Mouse (Mus musculus): ENCODE measurements around the gene Gsn. TPM values are rescaled to one million over a fixed set of nuclear protein-coding genes. Genes with fewer than 3 reads are reported as not detected.

Gene Gsn
- total RNA-seq, 1 experiment from 2014 or later = 179 TPM

- DNase-seq = peak; percentile 54
These were observed 22.4 kb downstream of the Gsn start for GRCm38 (mm10) chr2:35278371-35279210.

DNA sequence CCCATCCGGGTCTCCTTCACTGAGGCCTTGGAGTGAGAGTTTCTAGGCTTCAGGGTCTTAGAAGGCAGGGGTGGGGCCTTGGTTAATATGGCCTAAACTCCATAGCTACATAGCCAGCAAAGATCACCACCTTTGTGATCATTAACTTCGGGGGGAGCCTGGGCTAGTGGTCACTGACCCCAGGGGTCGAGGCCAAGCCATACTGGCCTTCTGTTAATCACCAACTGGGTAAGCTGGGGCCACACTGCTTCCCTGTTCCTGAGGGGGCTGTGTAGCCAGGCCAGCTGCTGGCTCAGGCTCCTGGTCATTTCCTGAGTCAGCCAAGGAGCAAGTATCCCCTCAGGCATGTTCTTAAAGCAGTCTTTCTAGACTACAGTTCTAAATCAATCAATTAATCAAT is 23.8 kb downstream of the Gsn start:
- DNase-seq = no peak

DNA sequence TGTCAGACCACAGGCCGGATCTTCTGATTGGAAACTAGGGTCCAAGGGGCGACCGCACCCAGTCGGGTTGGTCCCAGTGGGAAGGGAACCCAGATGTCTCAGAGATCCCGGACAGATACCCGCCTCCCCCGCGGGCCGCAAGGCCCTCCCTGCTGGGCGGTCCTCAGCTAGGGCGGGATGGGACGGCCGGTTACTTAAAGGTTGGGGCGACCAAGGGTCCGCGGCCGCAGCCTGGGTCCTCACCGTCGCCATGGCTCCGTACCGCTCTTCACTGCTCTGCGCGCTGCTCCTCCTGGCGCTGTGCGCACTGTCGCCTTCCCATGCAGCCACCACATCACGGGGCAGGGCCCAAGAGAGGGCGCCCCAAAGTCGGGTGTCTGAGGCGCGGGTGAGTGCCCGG is 26.0 kb downstream of the Gsn start:
- DNase-seq = peak; percentile 46

GRCm38 (mm10) chr2:35283997-35284396 is 27.8 kb downstream of the Gsn start:
- no peak for DNase-seq

GRCm38 (mm10) chr2:35285209-35285608 is 29.0 kb downstream of the Gsn start:
- DNase-seq = no peak

- no peak for DNase-seq
These were observed 30.9 kb downstream of the Gsn start for GRCm38 (mm10) chr2:35287017-35287620.

DNA sequence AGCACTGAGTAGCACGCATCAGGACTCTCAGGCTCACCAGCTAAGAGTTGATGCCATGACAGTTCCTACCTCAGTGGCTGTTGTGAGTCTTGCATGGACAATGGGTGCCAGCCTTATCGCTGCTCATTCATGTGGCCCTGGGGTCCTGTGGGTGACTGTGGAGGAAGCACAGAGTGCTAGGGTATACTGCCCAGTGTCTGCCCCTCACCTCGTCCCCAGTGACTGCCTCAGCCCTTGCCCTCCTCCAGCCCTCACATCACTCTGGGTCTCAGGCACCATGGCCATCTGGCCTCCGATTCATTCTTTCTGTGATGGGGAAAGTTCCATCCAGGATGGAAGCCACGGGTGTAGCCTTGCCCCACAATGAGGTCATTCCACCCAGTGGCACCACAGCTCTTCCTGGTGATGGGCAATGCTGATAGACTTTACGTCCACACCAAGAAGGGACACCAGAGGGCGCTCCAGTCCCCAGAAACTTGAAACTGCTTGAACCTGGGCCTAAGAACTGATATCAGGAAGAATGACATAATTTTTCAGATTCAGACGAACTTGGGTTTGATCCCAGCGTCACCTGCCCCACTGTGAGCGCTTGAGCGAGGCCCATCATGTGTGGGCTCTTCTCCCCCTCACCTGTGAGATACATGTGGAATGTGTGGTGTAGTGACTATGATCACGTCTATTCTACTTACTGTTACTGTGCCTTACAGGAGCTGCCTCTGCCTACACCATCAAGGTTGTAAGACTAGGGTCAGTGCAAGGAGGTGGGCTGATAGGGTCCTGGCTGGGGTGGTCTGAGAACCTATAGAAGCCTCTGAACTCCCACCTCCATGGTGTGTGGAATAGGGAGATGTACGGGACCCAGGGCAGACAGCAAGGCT is 32.8 kb downstream of the Gsn start:
- peak; percentile 86 for DNase-seq

DNA sequence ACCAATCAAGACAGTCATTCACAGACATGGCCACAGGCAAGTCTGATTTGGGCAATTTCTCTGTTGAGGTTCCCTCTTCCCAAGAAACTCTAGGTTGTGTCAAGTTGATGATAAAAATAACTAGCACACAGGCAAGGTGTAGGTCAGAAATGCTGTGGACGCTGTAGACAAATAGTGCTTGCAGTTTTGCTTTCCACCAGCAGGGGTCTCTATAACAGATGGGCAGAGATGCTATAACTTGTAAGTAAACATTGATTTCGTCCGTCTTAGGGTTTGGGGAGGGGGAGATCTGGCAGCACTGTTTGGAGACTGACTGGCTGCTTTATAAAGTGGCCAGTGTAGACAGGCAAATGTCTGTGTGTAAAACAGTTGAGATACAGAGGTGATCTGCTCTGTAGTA is 35.7 kb downstream of the Gsn start:
- peak; percentile 64 for DNase-seq

DNA sequence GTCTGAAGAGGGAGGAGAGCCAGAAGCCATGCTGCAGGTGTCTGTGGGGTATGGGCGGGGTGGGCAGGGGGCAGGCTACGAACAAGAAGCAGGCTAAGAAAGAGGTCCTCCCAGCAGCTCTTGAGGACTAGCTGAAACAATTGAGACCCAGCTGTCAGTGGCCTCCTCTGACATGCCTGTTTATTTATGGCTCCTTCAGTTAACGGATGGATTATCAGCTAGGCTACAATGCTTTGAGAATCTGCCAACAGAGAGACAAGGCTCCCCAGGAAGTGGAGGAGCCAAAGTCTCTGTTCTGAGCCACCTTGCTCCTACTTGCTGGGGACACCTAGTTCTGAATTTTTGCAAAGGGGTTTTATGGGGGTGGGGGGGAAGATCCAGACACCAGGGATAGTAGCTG is 36.5 kb downstream of the Gsn start:
- DNase-seq = no peak

DNA sequence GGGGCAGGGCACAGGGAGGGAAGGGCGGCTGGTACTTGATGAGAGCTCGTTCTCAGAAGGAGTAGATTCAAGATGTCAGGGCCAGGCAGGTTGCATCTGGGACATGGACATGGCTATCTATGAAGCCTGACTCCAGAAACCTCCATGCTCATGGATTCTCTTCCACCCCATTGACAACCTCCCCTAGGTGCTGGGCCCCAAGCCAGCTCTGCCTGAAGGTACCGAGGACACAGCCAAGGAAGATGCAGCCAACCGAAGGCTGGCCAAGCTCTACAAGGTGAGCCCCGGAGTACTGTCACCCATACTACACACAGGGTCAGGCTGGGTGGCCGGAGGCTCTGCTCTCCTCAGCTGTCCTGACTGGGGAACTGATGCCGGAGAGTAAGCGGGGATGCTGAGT is 37.1 kb downstream of the Gsn start:
- DNase-seq = no peak

GRCm38 (mm10) chr2:35297703-35298332 is 41.6 kb downstream of the Gsn start:
- DNase-seq = peak; percentile 85

- DNase-seq = no peak
These were observed 43.3 kb downstream of the Gsn start for GRCm38 (mm10) chr2:35299437-35299836.

GRCm38 (mm10) chr2:35302049-35302885 is 46.1 kb downstream of the Gsn start:
- DNase-seq = no peak

DNA sequence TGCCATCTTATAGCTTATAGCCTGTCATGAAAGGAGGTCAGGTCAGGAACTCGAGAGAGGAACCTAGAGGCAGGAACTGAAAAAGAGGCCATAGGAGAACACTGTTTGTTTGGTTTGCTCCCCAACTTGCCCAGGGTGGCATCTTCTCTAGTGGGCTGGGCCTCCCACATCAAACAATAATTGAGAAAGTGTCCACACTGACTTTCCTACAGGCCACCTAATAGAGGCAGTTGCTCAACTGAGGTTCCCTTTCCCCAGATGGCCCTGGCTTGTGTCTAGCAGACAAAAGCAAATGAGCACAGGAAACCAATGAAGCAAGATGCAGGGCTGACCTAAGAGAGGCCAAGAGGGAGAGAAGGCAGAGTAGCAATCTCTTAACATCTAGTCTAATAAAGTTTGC is 52.0 kb downstream of the Gsn start:
- no peak for DNase-seq

DNA sequence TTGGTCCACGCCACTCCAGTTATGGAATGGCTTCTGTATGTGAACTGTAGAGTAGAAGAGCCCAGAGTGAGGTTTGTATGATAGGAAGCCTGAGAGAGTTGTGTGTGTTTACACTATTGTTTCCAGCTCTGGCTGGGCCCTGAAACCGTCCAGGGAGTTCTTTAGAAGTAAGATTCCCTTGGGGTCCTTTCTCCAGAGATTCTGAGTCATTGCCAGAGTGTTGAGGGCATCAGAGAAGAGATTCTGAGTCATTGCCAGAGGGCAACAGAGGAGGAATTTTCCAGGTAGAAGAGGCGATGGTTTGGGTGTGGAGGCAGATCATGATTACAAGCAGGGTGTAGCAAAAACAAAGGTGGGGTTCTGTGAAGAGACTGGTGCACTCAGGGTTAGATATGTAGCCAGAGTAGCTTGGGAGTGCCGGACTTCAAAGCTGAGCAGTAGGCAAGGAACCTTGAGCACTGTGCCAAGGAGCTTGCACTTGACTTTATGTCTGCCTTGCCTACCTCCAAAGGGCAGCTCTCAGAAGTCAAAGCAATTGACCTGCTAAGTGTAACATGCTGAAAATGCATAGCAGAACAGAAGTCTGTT is 53.8 kb downstream of the Gsn start:
- no peak for DNase-seq

DNA sequence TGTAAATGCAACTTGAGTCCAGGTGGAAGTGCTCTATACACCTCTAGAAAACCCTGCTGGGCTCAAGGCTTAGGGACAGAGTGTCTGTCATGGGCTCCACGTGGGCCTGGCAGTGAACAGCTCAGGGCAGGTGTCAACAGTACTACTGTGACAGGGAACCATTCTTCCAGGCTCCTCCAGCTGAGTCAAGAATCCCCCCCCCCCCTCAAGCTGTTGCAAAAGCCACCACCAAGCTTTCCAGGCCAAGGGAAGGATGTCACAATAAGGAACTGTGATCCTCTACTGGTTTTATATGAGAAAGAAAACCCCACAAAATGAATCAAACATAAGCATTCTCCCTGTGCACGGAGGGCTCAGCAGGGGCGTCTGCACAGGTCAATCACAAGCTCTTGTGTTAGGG is 58.1 kb downstream of the Gsn start:
- DNase-seq = no peak

DNA sequence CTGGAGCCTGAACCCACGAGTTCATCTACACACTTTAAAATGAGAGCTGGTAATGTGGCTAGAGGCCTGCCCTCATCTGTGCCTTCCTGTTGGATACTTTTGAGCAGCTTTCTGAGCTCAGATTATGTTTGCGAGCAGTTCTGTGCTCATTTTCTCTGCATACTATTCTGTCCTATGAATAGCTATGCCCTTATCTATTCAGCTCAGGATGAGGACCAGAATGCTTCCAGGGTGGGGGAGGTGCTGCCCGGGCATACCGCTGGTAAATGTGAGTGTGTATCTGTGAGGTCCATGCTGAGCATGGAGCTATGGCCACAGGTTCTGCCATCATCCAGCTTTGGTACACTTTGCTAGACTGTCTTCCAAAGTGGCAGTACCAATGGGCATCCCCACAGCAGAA is 61.4 kb downstream of the Gsn start:
- DNase-seq = no peak

DNA sequence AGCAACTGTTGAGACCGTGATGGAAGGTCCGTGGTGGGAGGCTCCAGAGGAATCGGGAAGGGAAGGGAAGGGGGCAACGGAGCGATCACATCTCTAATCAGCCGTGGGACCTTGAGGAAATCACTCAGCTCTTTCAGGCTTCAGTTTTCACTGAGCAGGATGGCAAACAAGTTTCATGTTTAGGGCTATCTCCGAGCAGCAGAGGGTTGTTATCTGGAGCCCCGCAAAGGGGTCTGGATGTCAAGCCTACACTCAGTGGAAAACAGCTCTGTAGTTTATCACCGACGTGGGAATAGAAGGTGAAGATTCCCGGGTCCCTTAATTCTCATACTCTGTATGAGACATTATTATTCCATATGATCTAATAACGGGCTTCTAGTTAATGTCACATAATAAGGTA is 62.2 kb downstream of the Gsn start:
- DNase-seq = no peak

- DNase-seq = no peak
These were observed 64.2 kb downstream of the Gsn start for GRCm38 (mm10) chr2:35320399-35320798.

DNA sequence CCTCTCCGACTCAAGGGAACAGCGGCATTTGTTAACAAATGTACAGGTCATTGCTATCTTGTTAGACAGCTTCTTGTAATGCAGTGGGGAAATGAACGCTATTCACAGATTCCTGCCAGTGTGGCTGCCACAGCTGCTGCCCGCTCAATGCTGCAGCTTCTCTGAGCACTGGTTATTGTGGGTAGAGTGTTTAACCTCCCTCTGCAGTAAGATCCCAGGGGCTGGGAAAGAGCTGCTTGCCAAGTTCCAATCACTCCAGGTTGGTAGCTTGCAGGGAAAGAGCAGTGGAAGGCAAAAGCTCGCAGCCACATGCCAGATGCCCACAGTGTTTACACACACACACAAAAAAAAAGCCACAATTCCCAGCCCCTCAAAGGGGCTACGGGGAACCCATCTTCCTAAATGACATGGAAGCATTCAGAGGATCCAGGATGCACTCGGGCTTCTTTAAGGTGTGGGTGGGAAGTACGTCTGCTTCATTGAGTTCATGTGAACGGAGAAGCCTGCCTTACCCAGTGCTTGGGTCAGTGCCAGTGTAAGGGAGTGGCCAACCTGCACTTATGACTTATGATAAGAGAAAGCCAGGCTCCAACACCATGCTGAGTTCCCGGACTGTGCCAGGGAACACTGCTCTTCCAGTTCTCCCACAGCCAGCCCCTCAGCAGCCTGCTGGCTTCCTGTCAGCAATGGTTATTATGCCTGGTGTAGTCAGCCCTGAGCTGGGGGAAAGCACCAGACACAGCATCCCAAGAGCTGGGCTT is 66.4 kb downstream of the Gsn start:
- peak; percentile 57 for DNase-seq

All from adrenal gland, postnatal 14 days (tissue).